Mouse (Mus musculus) megakaryocyte, embryonic 14.5 days (primary cell): ENCODE results near the gene Zfp592. TPM values are rescaled to one million over a fixed set of nuclear protein-coding genes. Genes with fewer than 3 reads are reported as not detected.

Source experiments
- H3K27me3 ChIP-seq: replicated peaks from 2 replicates; pipeline ENCODE3; 2012; ENCODE audit warnings: inconsistent platforms
- H3K36me3 ChIP-seq: replicated peaks from 2 replicates; pipeline ENCODE3; 2012; ENCODE audit warnings: low read length, inconsistent platforms, mixed read lengths
- H3K4me1 ChIP-seq: 2 replicates; pipeline ENCODE4 v1.6.1; 2012; ENCODE audit warnings: inconsistent platforms
- H3K4me3 ChIP-seq: replicated peaks from 2 replicates; pipeline ENCODE3; 2012; ENCODE audit warnings: moderate library complexity, mild to moderate bottlenecking, inconsistent platforms
- H3K9me3 ChIP-seq: 2 replicates; pipeline ENCODE4 v1.6.1; 2012; ENCODE audit warnings: inconsistent platforms
- FLI1 ChIP-seq: IDR thresholded peaks from 2 replicates; pipeline ENCODE4 v1.6.1; 2012; ENCODE audit warnings: low read length, inconsistent platforms, mixed read lengths
- GATA1 ChIP-seq: IDR thresholded peaks from 3 replicates; pipeline ENCODE4 v1.6.1; 2012; ENCODE audit warnings: mixed read lengths, low read length, inconsistent platforms, borderline replicate concordance
- polyA plus RNA-seq: library from polyadenylated mRNA; stranded (reverse); fragments of >175 nt; gene quantifications from 2 replicates; pipeline ENCODE4 v1.2.3, GENCODE M21; 2012; ENCODE audit warnings: low replicate concordance; ENCODE audit not compliant: insufficient read depth

Gene Zfp592
- polyA plus RNA-seq, 1 experiment: 27.5 TPM

- H3K4me3 ChIP-seq: no peak overlapping the region
- peaks cover 40% of the 10 kb centered on the region for H3K4me1 ChIP-seq
- H3K9me3 ChIP-seq: 0 out of 2 replicates have a peak, but pooled peaks cover under 1% of the 10 kb centered on the region
- no peaks in the 10 kb centered on the region for H3K27me3 ChIP-seq
- no peaks in the 10 kb centered on the region for H3K36me3 ChIP-seq
- TF ChIP-seq GATA1: no peak
- TF ChIP-seq FLI1: no peak
Observed at GRCm38 (mm10) chr7:81055709-81056370, 62.4 kb downstream of the Zfp592 start.

DNA sequence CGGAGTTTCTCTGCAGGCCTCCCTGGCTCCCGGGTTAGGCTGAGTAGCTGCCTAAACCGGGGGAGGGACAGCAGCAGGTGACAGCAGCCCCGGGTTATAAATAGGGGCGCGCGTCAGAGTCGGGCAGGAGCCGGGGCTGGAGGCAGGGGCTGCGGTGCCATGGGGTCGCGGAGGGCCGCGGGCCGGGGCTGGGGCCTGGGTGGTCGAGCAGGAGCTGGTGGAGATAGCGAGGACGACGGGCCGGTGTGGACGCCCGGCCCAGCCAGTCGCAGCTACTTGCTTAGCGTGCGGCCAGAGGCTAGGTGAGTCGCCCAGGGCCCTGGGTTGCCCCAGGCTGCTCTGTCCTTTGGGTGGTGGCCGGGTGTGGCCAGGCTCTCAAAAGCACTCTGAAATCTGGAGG is 64.0 kb downstream of the Zfp592 start, which contains the start of gene Alpk3:
Gene Alpk3 (plus strand): TSS at position 130 of the 400 bp plus-strand sequence.
- 0 out of 2 replicates have a peak, but pooled peaks cover 4% of the 10 kb centered on the region for H3K9me3 ChIP-seq
- H3K27me3 ChIP-seq: peaks cover 1% of the 10 kb centered on the region
- TF ChIP-seq GATA1 (no peak), FLI1 (no peak)
- H3K4me1 ChIP-seq: peaks cover 41% of the 10 kb centered on the region
- no peaks in the 10 kb centered on the region for H3K36me3 ChIP-seq
- H3K4me3 ChIP-seq: peak within 1 kb of the TSS; percentile 57

DNA sequence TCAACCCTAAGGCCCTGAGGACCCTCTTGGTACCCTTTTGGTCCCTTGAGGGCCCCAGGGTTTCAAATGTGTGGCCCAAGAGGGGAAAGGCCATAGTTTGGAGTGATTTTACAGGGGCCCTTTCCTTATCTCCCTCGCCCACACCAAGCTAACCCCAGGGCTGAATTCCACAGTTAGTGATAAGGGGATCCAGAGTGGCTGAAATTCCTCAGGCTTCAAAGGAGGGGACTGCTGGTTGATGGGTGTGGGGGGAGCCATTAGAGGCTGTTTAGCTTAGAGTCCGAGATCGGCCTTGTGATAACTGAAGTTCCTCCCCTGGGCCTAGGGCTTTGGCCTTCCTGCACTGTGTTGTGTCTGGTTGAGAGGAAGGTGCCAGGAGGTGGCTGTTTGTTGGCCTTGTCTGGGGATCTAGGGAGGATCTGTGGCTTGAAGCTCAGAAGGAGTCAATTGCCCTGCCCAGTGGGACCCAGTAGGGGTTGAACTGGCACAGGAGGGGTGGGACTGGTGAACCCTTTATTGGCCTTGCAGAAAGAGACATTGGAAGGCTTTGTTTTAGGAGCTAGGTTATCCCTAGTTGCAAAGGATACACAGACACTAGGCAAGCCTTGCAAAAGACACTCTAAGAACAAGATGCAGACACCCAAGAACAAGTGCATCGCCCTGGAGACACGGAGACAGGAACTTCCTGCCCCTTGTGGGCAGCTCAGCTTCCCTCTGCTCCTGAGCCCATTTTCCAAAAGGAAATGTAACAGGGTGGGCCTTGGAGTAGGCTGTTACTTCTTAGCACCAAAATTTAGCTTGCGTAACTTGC is 64.6 kb downstream of the Zfp592 start:
- TF ChIP-seq GATA1 (no peak; the same call in 2 of the 3 replicates), FLI1 (no peak)
- Histone ChIP-seq H3K36me3 (no peaks in the 10 kb centered on the region), H3K4me3 (peak overlapping the region; percentile 57), H3K9me3 (0 out of 2 replicates have a peak, but pooled peaks cover 4% of the 10 kb centered on the region), H3K27me3 (peaks cover 3% of the 10 kb centered on the region), H3K4me1 (peaks cover 37% of the 10 kb centered on the region)

DNA sequence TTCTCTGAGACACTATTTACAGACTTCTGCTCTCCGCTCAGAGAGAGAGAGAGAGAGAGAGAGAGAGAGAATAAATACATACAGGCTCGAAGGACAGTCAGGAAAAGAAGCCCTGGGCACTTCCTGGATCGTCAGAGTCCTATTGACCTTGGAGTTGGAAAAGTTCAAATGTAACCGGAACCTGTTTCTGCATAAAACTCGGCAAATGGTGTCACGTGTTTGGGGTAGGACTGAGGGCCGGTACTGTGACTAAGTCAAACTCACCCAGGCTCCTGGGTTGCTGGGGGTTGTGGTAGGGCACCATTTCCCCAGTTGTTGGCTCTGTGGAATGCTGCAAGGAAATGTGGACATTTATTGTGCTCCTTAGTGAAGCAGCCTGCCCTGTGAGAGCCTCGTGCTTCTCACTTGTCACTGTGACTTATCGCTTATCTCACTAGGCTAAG is 65.3 kb downstream of the Zfp592 start:
- peaks cover 9% of the 10 kb centered on the region for H3K27me3 ChIP-seq
- H3K9me3 ChIP-seq: 0 out of 2 replicates have a peak, but pooled peaks cover 4% of the 10 kb centered on the region
- H3K4me3 ChIP-seq: peak overlapping the region; percentile 72
- TF ChIP-seq GATA1: no peak
- TF ChIP-seq FLI1: no peak
- no peaks in the 10 kb centered on the region for H3K36me3 ChIP-seq
- peaks cover 37% of the 10 kb centered on the region for H3K4me1 ChIP-seq

DNA sequence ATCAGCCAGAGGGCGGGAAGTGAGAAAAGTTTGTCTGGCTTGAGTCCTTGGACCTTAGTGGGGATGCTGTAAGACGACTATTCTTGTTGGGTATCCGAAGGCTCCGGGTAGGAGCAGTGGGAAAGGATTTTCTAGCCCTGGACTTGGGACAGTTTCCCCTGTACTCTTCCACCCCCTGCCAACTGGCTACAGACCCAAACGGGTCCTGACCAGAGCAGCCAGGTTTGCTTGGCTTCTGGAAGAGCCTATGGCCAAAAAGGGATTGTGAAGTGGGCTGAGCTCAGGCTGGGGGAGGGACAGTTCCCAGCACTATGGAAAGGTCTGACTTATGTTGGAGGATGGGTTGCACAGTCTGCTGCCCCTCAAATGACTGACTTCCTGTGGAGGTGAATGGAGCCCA is 65.9 kb downstream of the Zfp592 start:
- Histone ChIP-seq H3K4me3 (no peak overlapping the region), H3K4me1 (peaks cover 41% of the 10 kb centered on the region), H3K36me3 (no peaks in the 10 kb centered on the region), H3K27me3 (peaks cover 13% of the 10 kb centered on the region), H3K9me3 (0 out of 2 replicates have a peak, but pooled peaks cover 4% of the 10 kb centered on the region)
- TF ChIP-seq GATA1 (no peak), FLI1 (no peak)

GRCm38 (mm10) chr7:81060908-81061307 is 67.4 kb downstream of the Zfp592 start:
- Histone ChIP-seq H3K4me3 (no peak overlapping the region), H3K27me3 (peaks cover 13% of the 10 kb centered on the region), H3K4me1 (peaks cover 52% of the 10 kb centered on the region), H3K36me3 (no peaks in the 10 kb centered on the region), H3K9me3 (0 out of 2 replicates have a peak, but pooled peaks cover 4% of the 10 kb centered on the region)
- TF ChIP-seq FLI1 (no peak), GATA1 (no peak)

DNA sequence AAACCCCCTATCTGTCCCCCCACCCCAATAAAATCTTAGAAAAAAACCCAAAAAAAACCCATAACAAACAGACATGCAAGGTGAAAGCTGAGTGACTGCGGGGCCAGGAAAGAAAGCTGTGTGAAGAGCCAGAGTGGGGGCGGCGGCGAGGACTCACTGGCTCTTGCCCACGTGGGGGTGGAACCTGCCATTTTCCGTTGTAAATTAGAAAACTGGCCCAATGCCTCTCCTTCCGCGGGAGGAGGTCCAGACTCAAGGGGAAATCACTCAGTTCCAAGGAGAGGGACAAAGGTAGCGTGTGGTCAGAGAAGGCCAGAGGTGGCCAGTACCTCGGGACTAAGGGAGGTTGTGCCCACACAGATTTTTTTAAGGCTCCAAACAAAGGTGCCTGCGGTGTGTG is 68.5 kb downstream of the Zfp592 start:
- Histone ChIP-seq H3K27me3 (peaks cover 16% of the 10 kb centered on the region), H3K4me3 (no peak overlapping the region), H3K36me3 (no peaks in the 10 kb centered on the region), H3K9me3 (0 out of 2 replicates have a peak, but pooled peaks cover 4% of the 10 kb centered on the region), H3K4me1 (peaks cover 61% of the 10 kb centered on the region)
- no peak for TF ChIP-seq FLI1

DNA sequence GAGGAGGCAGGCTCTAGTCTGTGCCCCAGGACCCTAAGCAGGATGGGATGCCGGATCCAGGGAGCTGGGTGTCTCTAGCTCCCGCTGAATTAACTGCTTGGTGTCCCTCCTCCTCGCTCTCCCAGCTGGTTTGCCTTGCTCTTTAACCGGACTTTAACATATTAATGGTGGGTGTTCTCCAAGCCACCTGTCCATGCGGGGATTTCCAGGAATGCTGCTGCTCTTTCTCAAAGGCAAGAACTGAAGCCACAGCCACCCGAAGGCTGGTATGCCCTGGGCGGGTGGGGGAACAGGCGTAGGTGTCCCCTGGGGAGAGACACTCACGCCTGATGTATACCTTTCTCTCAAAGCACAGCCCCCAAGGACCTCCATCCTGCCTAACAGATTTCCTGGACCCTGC is 69.9 kb downstream of the Zfp592 start:
- Histone ChIP-seq H3K4me1 (peaks cover 57% of the 10 kb centered on the region), H3K4me3 (no peak overlapping the region), H3K27me3 (peaks cover 19% of the 10 kb centered on the region), H3K9me3 (0 out of 2 replicates have a peak, but pooled peaks cover 4% of the 10 kb centered on the region), H3K36me3 (no peaks in the 10 kb centered on the region)
- TF ChIP-seq GATA1 (no peak), FLI1 (no peak)

GRCm38 (mm10) chr7:81066714-81067113 is 73.2 kb downstream of the Zfp592 start:
- Histone ChIP-seq H3K36me3 (no peaks in the 10 kb centered on the region), H3K9me3 (no peaks in the 10 kb centered on the region), H3K27me3 (peaks cover 21% of the 10 kb centered on the region), H3K4me1 (peaks cover 49% of the 10 kb centered on the region), H3K4me3 (peak overlapping the region; percentile 85)
- TF ChIP-seq GATA1 (no peak), FLI1 (no peak)

- TF ChIP-seq GATA1 (no peak), FLI1 (no peak)
- H3K27me3 ChIP-seq: peaks cover 2% of the 10 kb centered on the region
- H3K9me3 ChIP-seq: no peaks in the 10 kb centered on the region
- peaks cover 3% of the 10 kb centered on the region for H3K36me3 ChIP-seq
- peaks cover 76% of the 10 kb centered on the region for H3K4me1 ChIP-seq
- no peak overlapping the region for H3K4me3 ChIP-seq
Observed at GRCm38 (mm10) chr7:81072463-81072862, 79.0 kb downstream of the Zfp592 start.
